Comparison of ENCODE assay signal across 8 mouse cellular contexts in genomic region chr6:71831581-71831960, GRCm38 (mm10). TPM values are rescaled to one million over a fixed set of nuclear protein-coding genes. Genes with fewer than 3 reads are reported as not detected.
A peak's percentile ranks its signal among the peaks of the same experiment; 100 is the strongest.
DNase-seq lines count a peak whose midpoint lies in the region; ATAC-seq and TF ChIP-seq lines count a peak whose summit lies in the region.

No protein-coding gene starts in this region.

- H3K4me1 ChIP-seq in embryonic facial prominence, embryonic 13.5 days: peaks cover 12% of the 10 kb centered on the region
- H3K4me1 ChIP-seq in kidney, adult 2 months (ENCODE audit: control insufficient read depth, insufficient read depth, low read length): peaks cover 4% of the 10 kb centered on the region; the same call in 1 of the 2 replicates
- peaks cover 12% of the 10 kb centered on the region for H3K4me1 ChIP-seq in limb, embryonic 12.5 days (replicated peaks)
- peaks cover 22% of the 10 kb centered on the region for H3K4me1 ChIP-seq in midbrain, embryonic 15.5 days
- no peaks in the 10 kb centered on the region for H3K4me1 ChIP-seq in spleen, adult 2 months (ENCODE audit: control insufficient read depth, insufficient read depth, insufficient read length)

- no peaks in the 10 kb centered on the region for H3K9me3 ChIP-seq in embryonic facial prominence, embryonic 13.5 days
- H3K9me3 ChIP-seq in limb, embryonic 12.5 days: no peaks in the 10 kb centered on the region
- no peaks in the 10 kb centered on the region for H3K9me3 ChIP-seq in midbrain, embryonic 15.5 days

- peak overlapping the region; percentile 84 for H3K4me2 ChIP-seq in embryonic facial prominence, embryonic 13.5 days
- H3K4me2 ChIP-seq in limb, embryonic 12.5 days: peak overlapping the region; percentile 68
- peak overlapping the region; percentile 77 for H3K4me2 ChIP-seq in midbrain, embryonic 15.5 days

- no peak for TF ChIP-seq CTCF in kidney, adult 2 months (conservative IDR thresholded peaks at IDR 0.05; ENCODE audit: insufficient read depth, insufficient read length, low read depth, low read length)
- TF ChIP-seq CTCF in spleen, adult 2 months (IDR thresholded peaks at IDR 0.05; ENCODE audit: extremely low read depth, insufficient read depth, insufficient read length, insufficient replicate concordance): no peak

- DNase-seq in 3134 (ENCODE audit: extremely low read depth, insufficient read length, low spot score): peak; percentile 94
- peak; percentile 96 for DNase-seq in adrenal gland, postnatal 36 days
- DNase-seq in heart, adult 18-20 months: peak; percentile 94 to 98
- DNase-seq in kidney, adult 2 months: peak; percentile 99
- DNase-seq in spleen, adult 2 months (ENCODE audit: low read depth in 1 of 2, low spot score in 2 of 2): peak; percentile 92

- H3K4me3 ChIP-seq in embryonic facial prominence, embryonic 13.5 days: peak overlapping the region; percentile 90
- H3K4me3 ChIP-seq in kidney, adult 2 months (ENCODE audit: insufficient read depth, low read depth, low read length): peak overlapping the region; percentile 80
- peak overlapping the region; percentile 87 for H3K4me3 ChIP-seq in limb, embryonic 12.5 days (replicated peaks)
- peak overlapping the region; percentile 74 for H3K4me3 ChIP-seq in midbrain, embryonic 15.5 days
- H3K4me3 ChIP-seq in spleen, adult 2 months (ENCODE audit: extremely low read depth, insufficient read depth, insufficient read length): peak overlapping the region; percentile 88

- no peaks in the 10 kb centered on the region for H3K27me3 ChIP-seq in embryonic facial prominence, embryonic 13.5 days
- H3K27me3 ChIP-seq in kidney, adult 2 months (replicated peaks; ENCODE audit: control insufficient read depth, insufficient read depth, low read length): no peaks in the 10 kb centered on the region
- H3K27me3 ChIP-seq in limb, embryonic 12.5 days: no peaks in the 10 kb centered on the region
- H3K27me3 ChIP-seq in midbrain, embryonic 15.5 days (replicated peaks): no peaks in the 10 kb centered on the region
- no peaks in the 10 kb centered on the region for H3K27me3 ChIP-seq in spleen, adult 2 months (ENCODE audit: control insufficient read depth, insufficient read depth, low read length)

- peaks cover 21% of the 10 kb centered on the region for H3K36me3 ChIP-seq in embryonic facial prominence, embryonic 13.5 days
- H3K36me3 ChIP-seq in kidney, adult 2 months (ENCODE audit: control insufficient read depth, insufficient read depth, low read length): no peaks in the 10 kb centered on the region
- H3K36me3 ChIP-seq in limb, embryonic 12.5 days: peaks cover 19% of the 10 kb centered on the region; the same call in 1 of the 2 replicates
- no peaks in the 10 kb centered on the region for H3K36me3 ChIP-seq in midbrain, embryonic 15.5 days (replicated peaks)
- 0 out of 2 replicates have a peak, but pooled peaks cover 1% of the 10 kb centered on the region for H3K36me3 ChIP-seq in spleen, adult 2 months (ENCODE audit: control insufficient read depth, insufficient read depth, low read length)

- WGBS in embryonic facial prominence, embryonic 13.5 days: under 1% methylated on average over 21 of the region's 21 CpGs
- under 1% methylated on average over 21 of the region's 21 CpGs for WGBS in kidney, adult 2 months
- under 1% methylated on average over 21 of the region's 21 CpGs for WGBS in limb, embryonic 12.5 days
- WGBS in midbrain, embryonic 15.5 days: under 1% methylated on average over 21 of the region's 21 CpGs
- 0% methylated on average over 21 of the region's 21 CpGs for WGBS in spleen, adult 2 months

- ATAC-seq in embryonic facial prominence, embryonic 13.5 days (ENCODE audit: insufficient number of reproducible peaks, insufficient read depth, low FRiP score, low TSS enrichment, low read depth): peak; percentile 99
- peak; percentile 99 for ATAC-seq in limb, embryonic 12.5 days (ENCODE audit: insufficient number of reproducible peaks, insufficient read depth, low FRiP score, low TSS enrichment, low read depth)
- ATAC-seq in midbrain, embryonic 15.5 days (replicated peaks): peak; percentile 99

- TF ChIP-seq POLR2A in kidney, adult 2 months (IDR thresholded peaks at IDR 0.05; ENCODE audit: low read depth, low read length): no peak
- TF ChIP-seq POLR2A in spleen, adult 2 months (IDR thresholded peaks at IDR 0.05; ENCODE audit: low read depth, low read length): no peak

- H3K9ac ChIP-seq in embryonic facial prominence, embryonic 13.5 days: peak overlapping the region; percentile 89
- H3K9ac ChIP-seq in limb, embryonic 12.5 days (replicated peaks): peak overlapping the region; percentile 87
- H3K9ac ChIP-seq in midbrain, embryonic 15.5 days: peak overlapping the region; percentile 83

- peak overlapping the region; percentile 88 for H3K27ac ChIP-seq in embryonic facial prominence, embryonic 13.5 days
- peak overlapping the region; percentile 93 for H3K27ac ChIP-seq in kidney, adult 2 months (ENCODE audit: insufficient read depth, low read depth, low read length)
- peak overlapping the region; percentile 89 for H3K27ac ChIP-seq in limb, embryonic 12.5 days
- H3K27ac ChIP-seq in midbrain, embryonic 15.5 days: peak overlapping the region; percentile 92
- H3K27ac ChIP-seq in spleen, adult 2 months (ENCODE audit: insufficient read depth, low read length): peak overlapping the region; percentile 87

RNA-seq across cellular contexts. Expression of gene Immt, which starts 0.4 kb away (rescaled TPM):
- total RNA-seq in adrenal gland, postnatal 36 days (2021): 100 to 1,000 TPM; 286 to 364 TPM
- polyA plus RNA-seq in embryonic facial prominence, embryonic 13.5 days (2015; fragmentation: Nextera tagmentation; extraction: Ambion mirVana): 152 and 170 TPM in 2 replicates
- total RNA-seq in heart, adult 18-20 months (2021): 100 to 1,000 TPM; 644 to 655 TPM
- polyA plus RNA-seq in kidney, adult 2 months (2012; rRNA removed): 126 and 145 TPM in 2 replicates
- polyA plus RNA-seq in limb, embryonic 12.5 days (2016; fragmentation: Nextera tagmentation; extraction: Ambion mirVana): 178 and 189 TPM in 2 replicates
- 158 and 160 TPM in 2 replicates for polyA plus RNA-seq in midbrain, embryonic 15.5 days (2015; fragmentation: Nextera tagmentation; extraction: Ambion mirVana)
- polyA plus RNA-seq in spleen, adult 2 months (2012; rRNA removed): 17.2 and 17.8 TPM in 2 replicates

RNA-seq across cellular contexts. Expression of gene Mrpl35, which starts 4.8 kb away (rescaled TPM):
- total RNA-seq in adrenal gland, postnatal 36 days (2021): 10 to 100 TPM; 42.4 to 43.1 TPM
- polyA plus RNA-seq in embryonic facial prominence, embryonic 13.5 days (2015; fragmentation: Nextera tagmentation; extraction: Ambion mirVana): 59.3 and 60.8 TPM in 2 replicates
- 10 to 100 TPM; 54.7 to 55.6 TPM for total RNA-seq in heart, adult 18-20 months (2021)
- 13.3 and 14.3 TPM in 2 replicates for polyA plus RNA-seq in kidney, adult 2 months (2012; rRNA removed)
- polyA plus RNA-seq in limb, embryonic 12.5 days (2016; fragmentation: Nextera tagmentation; extraction: Ambion mirVana): 58.0 and 62.6 TPM in 2 replicates
- 35.6 and 40.2 TPM in 2 replicates for polyA plus RNA-seq in midbrain, embryonic 15.5 days (2015; fragmentation: Nextera tagmentation; extraction: Ambion mirVana)
- 3.1 and 3.6 TPM in 2 replicates for polyA plus RNA-seq in spleen, adult 2 months (2012; rRNA removed)

Comparison
In these comparisons a context has a peak if more than half of its experiments do, and no peak if none do; other contexts are left out.
1. Peak in every context shown above with its lines: DNase-seq, ATAC-seq, H3K4me3 ChIP-seq and H3K27ac ChIP-seq.